Mouse (Mus musculus): Measurements from ENCODE around the gene Chst13.

Chst13 gene

DNA sequence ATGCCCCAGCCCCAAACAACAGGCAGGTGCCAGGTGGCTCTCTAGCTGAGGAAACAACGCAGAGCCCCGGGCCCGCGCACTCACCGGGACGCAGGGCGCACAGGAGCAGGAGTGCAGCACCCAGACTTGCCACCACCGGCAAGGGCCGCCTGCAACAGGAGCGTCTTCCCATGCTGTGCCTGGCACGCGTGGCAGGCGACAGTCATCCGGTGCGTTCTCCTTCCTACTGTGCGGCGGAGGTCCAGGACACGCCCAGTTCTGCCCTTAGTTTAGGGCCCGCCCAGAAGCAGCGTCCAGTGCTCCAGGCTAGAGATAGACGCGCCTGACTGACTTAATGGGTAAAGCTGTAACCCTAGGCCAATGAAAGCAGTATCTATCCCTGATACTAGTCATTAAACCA is at the start of gene Chst13:
TSS of gene Chst13 (minus strand) at position 195 of the 400 bp plus-strand sequence.
- DNase-seq (ENCODE audit: low read depth, low spot score): no peak

- no peak for DNase-seq (ENCODE audit: low read depth, low spot score)
These were observed 49.7 kb upstream of the Chst13 start for GRCm38 (mm10) chr6:90374647-90375046.

DNA sequence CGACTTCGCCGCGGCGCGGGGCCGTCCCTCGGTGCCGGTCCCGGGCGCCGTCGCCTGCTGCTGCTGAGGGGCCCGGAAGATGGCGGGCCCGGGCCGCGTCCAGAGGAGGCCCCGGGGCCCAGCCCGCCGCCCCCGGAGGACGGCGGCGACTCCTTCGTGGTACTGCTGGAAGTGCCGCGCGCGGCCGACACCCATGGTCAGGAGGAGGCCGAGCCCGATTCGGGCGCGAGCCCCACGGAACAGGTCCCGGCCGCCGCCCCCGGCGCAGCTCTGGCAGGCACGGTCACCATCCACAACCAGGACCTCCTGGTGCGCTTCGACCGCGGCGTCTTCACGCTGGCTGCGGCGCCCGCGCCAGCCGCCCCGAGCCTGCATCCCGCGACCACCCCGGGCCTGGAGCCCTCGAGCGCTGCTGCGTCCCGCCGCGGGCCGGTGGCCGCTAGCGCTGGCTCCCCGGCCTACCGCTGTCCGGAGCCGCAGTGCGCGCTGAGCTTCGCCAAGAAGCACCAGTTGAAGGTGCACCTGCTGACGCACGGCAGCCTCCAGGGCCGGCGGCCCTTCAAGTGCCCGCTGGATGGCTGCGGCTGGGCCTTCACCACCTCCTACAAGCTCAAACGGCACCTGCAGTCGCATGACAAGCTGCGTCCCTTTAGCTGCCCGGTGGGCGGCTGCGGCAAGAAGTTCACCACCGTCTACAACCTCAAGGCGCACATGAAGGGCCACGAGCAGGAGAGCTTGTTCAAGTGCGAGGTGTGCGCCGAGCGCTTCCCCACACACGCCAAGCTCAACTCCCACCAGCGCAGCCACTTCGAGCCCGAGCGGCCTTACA is 45.0 kb upstream of the Chst13 start:
- DNase-seq (ENCODE audit: low read depth, low spot score): peak; percentile 59

DNA sequence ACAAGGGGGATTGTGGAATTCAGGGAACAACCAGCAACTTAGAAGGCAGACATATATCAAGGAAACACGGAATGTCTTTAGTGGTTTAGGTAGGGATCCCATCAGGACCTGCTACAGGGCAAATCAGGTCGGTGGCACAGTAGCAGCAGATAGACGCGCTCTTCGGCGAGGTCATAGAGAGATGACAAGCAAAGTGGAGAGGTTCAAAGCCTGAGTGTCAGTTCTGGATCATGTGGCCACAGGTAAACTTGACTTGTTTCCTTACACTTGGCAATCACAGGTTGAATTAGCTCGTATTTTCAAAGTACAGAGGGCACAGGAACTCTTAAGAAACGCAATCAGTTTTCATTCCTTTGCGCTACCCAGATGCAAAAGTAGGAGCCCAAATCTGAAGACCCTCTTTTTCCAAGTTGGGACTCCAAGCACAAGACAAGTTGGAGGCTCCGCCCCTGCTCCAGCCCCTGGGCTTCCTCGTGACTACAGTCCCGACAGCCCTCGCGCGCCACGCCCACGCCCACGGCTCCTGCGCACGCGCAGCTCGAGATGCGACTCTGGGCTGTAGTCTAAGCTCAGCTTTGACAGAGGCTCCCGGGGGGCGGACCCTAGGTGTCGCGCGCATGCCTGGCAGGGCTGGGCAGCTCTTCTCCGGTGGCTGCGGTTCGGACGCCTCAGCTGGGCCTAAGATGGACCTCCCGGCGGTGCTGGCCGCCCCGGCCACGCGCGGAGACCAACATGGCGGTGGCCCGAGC is 44.2 kb upstream of the Chst13 start, which contains the start of gene Zxdc:
TSS of gene Zxdc (plus strand) at position 517 of the 749 bp plus-strand sequence.
- peak; percentile 97 for DNase-seq (ENCODE audit: low read depth, low spot score)

DNA sequence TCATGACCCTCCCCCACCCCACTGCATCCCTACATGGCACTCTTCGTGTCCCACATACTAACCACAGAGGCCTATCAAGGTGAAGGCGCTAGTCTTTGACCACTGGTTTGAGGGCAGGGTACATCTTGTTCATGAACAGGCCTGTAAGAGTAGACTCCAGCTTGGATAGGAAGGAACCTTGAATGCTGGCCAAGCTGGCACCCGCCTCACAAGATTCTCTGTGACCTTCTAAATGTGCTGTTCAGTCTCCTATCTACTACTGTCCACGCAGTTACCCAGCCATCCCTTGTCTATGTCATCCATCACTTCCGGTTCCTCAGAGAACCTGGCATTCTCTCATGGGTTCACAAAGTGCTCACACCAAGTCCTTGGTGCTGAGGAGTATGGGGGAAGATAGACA is 38.3 kb upstream of the Chst13 start:
- no peak for DNase-seq (ENCODE audit: low read depth, low spot score)

GRCm38 (mm10) chr6:90360922-90361614 is 36.1 kb upstream of the Chst13 start:
- DNase-seq (ENCODE audit: low read depth, low spot score): no peak

DNA sequence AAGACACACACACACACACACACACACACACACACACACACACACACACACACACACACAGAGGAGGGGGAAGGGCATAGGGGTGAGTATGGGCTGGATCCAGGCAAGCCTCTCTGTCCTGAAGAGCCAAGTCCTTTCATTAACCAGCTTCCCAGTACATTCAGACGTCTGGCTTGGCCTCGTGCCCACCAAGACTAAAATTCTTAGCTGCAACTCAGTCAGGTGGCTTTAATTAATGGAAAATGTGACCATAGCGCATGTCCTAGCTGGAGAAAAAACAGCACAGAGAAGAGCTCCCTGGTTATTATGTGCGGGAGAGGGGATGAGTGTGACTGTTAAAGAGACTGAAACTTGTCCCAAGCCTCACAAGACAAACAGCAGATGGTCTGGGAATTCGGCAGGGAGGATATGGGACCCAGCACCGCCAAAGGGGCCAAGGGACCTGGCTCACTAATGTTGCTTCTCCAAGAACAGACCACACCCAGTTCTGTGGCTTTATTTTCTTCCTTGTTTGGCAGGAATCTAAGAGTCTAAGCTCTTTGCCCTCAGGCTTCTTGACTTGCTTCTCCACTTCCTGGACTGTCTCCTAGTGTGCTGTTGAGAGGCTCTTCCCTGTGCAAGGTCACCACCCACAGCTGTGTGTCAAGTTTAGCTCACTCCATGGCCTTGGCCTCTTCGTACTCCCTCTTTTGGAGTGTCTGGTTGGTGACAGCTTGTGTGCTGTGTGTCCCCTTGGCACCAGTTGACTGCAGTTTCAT is 35.2 kb upstream of the Chst13 start:
- no peak for DNase-seq (ENCODE audit: low read depth, low spot score)

DNA sequence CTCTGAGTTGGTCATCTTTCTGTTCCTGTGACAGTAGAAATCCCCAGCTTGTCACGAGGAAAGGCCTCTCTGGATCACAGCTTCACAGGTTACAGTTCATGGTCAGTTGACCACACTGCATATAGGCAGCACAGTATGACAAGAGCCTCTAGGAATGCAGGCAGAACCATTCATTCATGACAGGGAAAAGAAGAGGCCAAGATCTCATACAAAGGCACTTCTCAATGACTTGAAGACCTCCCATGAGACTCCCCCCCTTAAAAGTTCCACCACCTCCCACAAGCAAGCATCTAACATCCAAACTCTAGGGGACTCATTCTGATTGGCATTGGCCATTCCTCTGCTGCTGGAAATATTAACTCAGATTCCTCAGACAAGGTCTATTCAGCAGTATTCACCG is 34.5 kb upstream of the Chst13 start:
- DNase-seq (ENCODE audit: low read depth, low spot score): no peak

DNA sequence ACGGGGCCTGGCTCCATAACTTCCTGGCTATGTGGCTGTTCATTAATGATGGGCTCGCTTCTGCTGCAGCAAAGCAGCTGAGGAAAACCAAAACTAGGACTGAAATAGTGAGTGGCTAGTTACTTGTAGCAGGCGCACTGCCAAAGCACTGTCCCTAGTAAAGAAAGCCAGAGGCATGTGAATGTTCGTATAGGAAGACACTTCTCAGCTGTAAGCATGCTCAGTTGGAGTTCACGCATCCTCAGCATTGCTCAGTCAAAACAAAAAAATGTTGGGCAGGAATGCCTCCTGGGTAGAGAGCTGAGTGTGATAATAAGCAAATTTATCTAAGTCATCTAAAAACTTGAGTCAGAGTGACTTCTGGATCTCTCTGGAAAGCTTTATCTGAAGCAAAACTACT is 33.2 kb upstream of the Chst13 start:
- DNase-seq (ENCODE audit: low read depth, low spot score): no peak

GRCm38 (mm10) chr6:90350011-90350410 is 25.0 kb upstream of the Chst13 start:
- DNase-seq (ENCODE audit: low read depth, low spot score): no peak

GRCm38 (mm10) chr6:90348500-90348899 is 23.5 kb upstream of the Chst13 start:
- DNase-seq (ENCODE audit: low read depth, low spot score): no peak

GRCm38 (mm10) chr6:90347183-90347582 is 22.2 kb upstream of the Chst13 start:
- no peak for DNase-seq (ENCODE audit: low read depth, low spot score)

GRCm38 (mm10) chr6:90342343-90342742 is 17.4 kb upstream of the Chst13 start:
- no peak for DNase-seq (ENCODE audit: low read depth, low spot score)

GRCm38 (mm10) chr6:90334244-90334643 is 9.3 kb upstream of the Chst13 start:
- DNase-seq (ENCODE audit: low read depth, low spot score): no peak

DNA sequence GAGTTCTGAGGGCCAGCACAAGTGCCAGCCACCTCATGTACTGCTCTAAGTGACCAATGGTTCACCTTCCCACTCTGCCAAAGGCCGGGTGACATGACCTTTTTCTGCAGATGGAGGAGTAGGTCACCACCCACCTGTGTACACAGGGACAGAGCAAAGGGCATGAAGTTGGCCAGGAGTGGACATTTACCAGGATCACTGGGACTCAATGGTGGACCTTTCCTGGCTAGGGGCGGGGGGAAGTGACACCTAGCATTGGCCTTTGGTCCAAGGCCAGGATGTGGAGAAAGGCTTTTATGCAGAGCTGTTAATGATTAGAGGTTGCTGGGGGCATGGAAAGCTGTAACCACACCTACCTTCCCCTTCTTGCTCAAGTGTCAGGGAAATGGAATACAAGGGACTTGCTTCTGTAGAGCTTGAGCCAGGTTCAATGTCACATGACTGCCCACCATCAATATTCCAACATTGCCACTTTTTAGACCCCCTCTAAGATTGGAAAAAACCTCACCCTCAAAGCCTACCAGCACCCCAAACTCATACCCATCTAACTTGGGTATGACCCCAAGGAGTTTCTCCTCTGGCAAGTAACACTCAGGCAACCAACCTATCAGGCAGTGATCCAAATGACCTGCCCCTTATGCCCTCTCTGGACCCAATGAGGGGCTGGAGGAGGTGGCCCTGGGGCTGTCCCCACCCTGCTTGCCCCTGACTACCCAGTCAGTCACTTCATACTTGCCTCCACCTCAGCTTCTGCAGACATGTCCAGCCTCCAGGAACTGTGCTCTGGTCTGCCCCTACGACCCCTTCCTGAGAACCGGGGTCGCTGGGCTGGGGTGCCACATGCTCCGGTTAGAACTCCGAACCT is 7.8 kb upstream of the Chst13 start, which contains the start of gene Uroc1:
TSS of gene Uroc1 (plus strand) at position 724 of the 865 bp plus-strand sequence.
- no peak for DNase-seq (ENCODE audit: low read depth, low spot score)

DNA sequence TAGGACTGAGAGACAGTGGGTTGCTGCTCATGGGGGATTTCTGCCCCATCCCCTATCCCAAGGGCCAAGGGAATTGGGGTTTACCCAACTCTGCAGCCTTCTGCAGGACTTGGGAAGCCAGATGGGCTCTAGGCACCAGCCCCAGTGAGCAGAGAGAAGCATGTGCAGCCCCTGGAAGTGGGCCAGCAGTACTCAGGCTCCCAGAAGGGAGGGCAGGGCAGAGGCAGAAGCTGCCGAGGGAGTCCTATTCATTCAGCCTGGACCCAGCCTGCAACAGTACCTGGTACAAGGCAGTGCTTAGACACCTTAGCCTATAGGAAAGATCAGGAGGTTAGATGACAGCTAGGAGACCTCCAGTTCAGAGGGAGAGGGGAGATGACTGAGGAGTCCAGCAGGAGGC is 5.0 kb upstream of the Chst13 start:
- DNase-seq (ENCODE audit: low read depth, low spot score): no peak

- no peak for DNase-seq (ENCODE audit: low read depth, low spot score)
These were observed 2.7 kb upstream of the Chst13 start for GRCm38 (mm10) chr6:90327670-90328069.

DNA sequence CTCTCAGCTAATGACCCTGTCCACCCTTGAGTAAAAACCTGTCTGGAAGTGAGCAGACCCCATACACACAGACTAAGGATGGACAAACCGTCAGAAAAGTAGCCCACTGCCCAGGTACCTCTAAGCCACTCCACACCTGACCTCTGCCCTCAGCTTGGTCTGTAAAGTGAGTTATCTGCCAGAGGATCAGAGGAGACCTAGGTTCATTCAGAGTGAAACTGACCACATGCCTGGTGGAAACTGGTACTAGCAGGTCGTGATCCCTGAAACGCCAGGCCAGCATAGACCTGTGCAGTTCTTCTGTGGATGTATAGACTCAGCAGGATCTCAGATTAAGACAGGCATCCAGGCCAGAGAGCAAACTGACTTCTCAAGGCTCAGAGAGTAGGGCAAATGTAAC is 522 bp downstream of the Chst13 start:
- no peak for DNase-seq (ENCODE audit: low read depth, low spot score)

- DNase-seq (ENCODE audit: low read depth, low spot score): no peak
These were observed 959 bp downstream of the Chst13 start for GRCm38 (mm10) chr6:90324026-90324425.

GRCm38 (mm10) chr6:90321811-90322210 is 3.2 kb downstream of the Chst13 start:
- no peak for DNase-seq (ENCODE audit: low read depth, low spot score)
